Mouse (Mus musculus) C2C12 (cell line): ENCODE results near the gene Fthl17d. TPM values are rescaled to one million over a fixed set of nuclear protein-coding genes. Genes with fewer than 3 reads are reported as not detected.
"Not testable (repeated sequence)": the region's sequence is repeated elsewhere in the genome, so short reads cannot be mapped to it uniquely, and the experiment has no call there.

ENCODE experiments used
- H3K27me3 ChIP-seq: one replicate; pipeline ENCODE4 v1.6.1; 2011; ENCODE audit not compliant: control insufficient read depth, insufficient read depth, insufficient read length
- H3K36me3 ChIP-seq: one replicate; pipeline ENCODE4 v1.6.1; 2011; ENCODE audit not compliant: control insufficient read depth, insufficient read depth
- H3K4me3 ChIP-seq: one replicate; pipeline ENCODE4 v1.5.1; 2011; ENCODE audit warnings: mild to moderate bottlenecking, control low read depth; ENCODE audit not compliant: poor library complexity, insufficient read depth, severe bottlenecking
- H3K79me2 ChIP-seq: one replicate; pipeline ENCODE4 v1.6.1; 2011; ENCODE audit not compliant: control insufficient read depth, insufficient read depth
- H3K79me3 ChIP-seq: one replicate; pipeline ENCODE4 v1.6.1; 2011; ENCODE audit warnings: low read depth, control low read depth
- H3ac ChIP-seq: one replicate; pipeline ENCODE3; 2011; ENCODE audit warnings: low read depth; ENCODE audit not compliant: control insufficient read depth, insufficient read length
- CEBPB ChIP-seq: IDR thresholded peaks from one replicate; pipeline ENCODE4 v1.6.1; 2011; ENCODE audit warnings: low read depth, mild to moderate bottlenecking, control low read depth, moderate library complexity
- CTCF ChIP-seq: IDR thresholded peaks from one replicate; pipeline ENCODE4 v1.5.1; 2011; ENCODE audit not compliant: control insufficient read depth, insufficient read depth, insufficient read length
- FOSL1 ChIP-seq: IDR thresholded peaks from one replicate; pipeline ENCODE4 v1.8.0; 2011; ENCODE audit warnings: mild to moderate bottlenecking, low read length; ENCODE audit not compliant: poor library complexity, insufficient read depth, severe bottlenecking
- MAX ChIP-seq: IDR thresholded peaks from one replicate; pipeline ENCODE4 v1.6.1; 2011; ENCODE audit warnings: mild to moderate bottlenecking, control low read depth
- MYOD1 ChIP-seq: IDR thresholded peaks from one replicate; pipeline ENCODE4 v1.6.1; 2011; ENCODE audit warnings: low read depth; ENCODE audit not compliant: control insufficient read depth, insufficient read length
- MYOG ChIP-seq: IDR thresholded peaks from one replicate; pipeline ENCODE4 v1.6.1; 2011; ENCODE audit not compliant: control insufficient read depth, insufficient read length; ENCODE audit errors: extremely low read depth
- USF1 ChIP-seq: IDR thresholded peaks from one replicate; pipeline ENCODE4 v1.6.1; 2011; ENCODE audit warnings: low read depth, mild to moderate bottlenecking, control low read depth, moderate library complexity
- long read RNA-seq, 2 experiments: library from polyadenylated mRNA; unstranded; transcript quantifications; one replicate each; pipeline ENCODE4 v2.0.0; 2019 to 2020
- polyA plus RNA-seq: library from polyadenylated mRNA; unstranded; fragments of >200 nt; fragmentation: generic; extraction: Trizol; gene quantifications from one replicate; pipeline ENCODE4 v1.2.1, GENCODE M21; 2012; ENCODE audit warnings: missing spikeins

The Fthl17d gene
- polyA plus RNA-seq, result 0.08 TPM
- long read RNA-seq, experiment 1, result 0 reads
- long read RNA-seq, experiment 2, result 0 reads

GRCm38 (mm10) chrX:8986655-8987054 lies at the start of gene Fthl17d:
Gene Fthl17d (minus strand): TSS chrX:8986755.
- not testable (repeated sequence) for H3ac ChIP-seq, H3K36me3 ChIP-seq

GRCm38 (mm10) chrX:9033193-9033592 lies 46.6 kb upstream of the Fthl17d start, which contains the start of gene Fthl17e:
Gene Fthl17e (plus strand): TSS chrX:9033493.
- not testable (repeated sequence) for H3K79me2 ChIP-seq, H3K79me3 ChIP-seq, H3K27me3 ChIP-seq, H3ac ChIP-seq, H3K4me3 ChIP-seq, H3K36me3 ChIP-seq

More at GRCm38 (mm10) chrX:8986655-8987054, at the start of gene Fthl17d:
- H3K27me3 ChIP-seq, H3K79me3 ChIP-seq, H3K4me3 ChIP-seq, H3K79me2 ChIP-seq: not testable (repeated sequence)

- H3K27me3 ChIP-seq, result no peaks in the 10 kb centered on the region
- no peaks in the 10 kb centered on the region for H3K79me3 ChIP-seq
- H3ac ChIP-seq, result no peak overlapping the region
- TF ChIP-seq MYOD1, result no peak
- no peak for TF ChIP-seq CTCF
- TF ChIP-seq USF1, result no peak
- TF ChIP-seq CEBPB, result no peak
- TF ChIP-seq MAX, result no peak
- no peak for TF ChIP-seq MYOG
- TF ChIP-seq FOSL1, result no peak
- H3K36me3 ChIP-seq, result no peaks in the 10 kb centered on the region
- H3K79me2 ChIP-seq, result no peaks in the 10 kb centered on the region
- no peak overlapping the region for H3K4me3 ChIP-seq
Observed at GRCm38 (mm10) chrX:9019481-9019880, 32.9 kb upstream of the Fthl17d start.

GRCm38 (mm10) chrX:9016079-9016478 lies 29.5 kb upstream of the Fthl17d start:
- H3ac ChIP-seq, result no peak overlapping the region
- H3K79me2 ChIP-seq, result no peaks in the 10 kb centered on the region
- no peaks in the 10 kb centered on the region for H3K79me3 ChIP-seq
- H3K27me3 ChIP-seq, result no peaks in the 10 kb centered on the region
- H3K4me3 ChIP-seq, result no peak overlapping the region
- no peak for TF ChIP-seq MYOD1
- TF ChIP-seq MAX, result no peak
- no peak for TF ChIP-seq USF1
- TF ChIP-seq CTCF, result no peak
- TF ChIP-seq FOSL1, result no peak
- TF ChIP-seq MYOG, result no peak
- TF ChIP-seq CEBPB, result no peak
- H3K36me3 ChIP-seq, result no peaks in the 10 kb centered on the region

DNA sequence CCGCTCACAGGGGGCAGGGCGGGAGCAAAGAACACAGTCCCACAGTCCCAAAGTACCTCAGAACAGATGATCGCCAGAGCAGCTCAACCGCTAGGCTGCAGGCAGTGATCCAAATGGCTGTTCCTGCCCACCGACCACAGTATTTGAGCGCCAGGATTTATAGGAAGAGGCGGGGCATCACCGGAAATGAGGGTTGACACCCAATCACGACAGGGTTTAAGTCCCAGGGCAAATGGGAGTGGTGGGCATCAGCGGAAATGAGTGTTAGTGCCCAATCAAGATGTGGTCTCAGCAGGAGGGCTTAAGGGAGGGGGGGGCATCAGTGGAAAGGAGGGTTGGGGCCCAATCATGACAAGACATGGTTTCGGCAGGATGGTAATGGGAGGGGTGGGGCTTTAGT lies 10.1 kb downstream of the Fthl17d start, which contains the start of gene Fthl17c:
Fthl17c (minus strand) TSS at position 101 of the 400 bp plus-strand sequence.
- H3ac ChIP-seq, H3K79me2 ChIP-seq, H3K79me3 ChIP-seq, H3K27me3 ChIP-seq, H3K36me3 ChIP-seq, H3K4me3 ChIP-seq: not testable (repeated sequence)

DNA sequence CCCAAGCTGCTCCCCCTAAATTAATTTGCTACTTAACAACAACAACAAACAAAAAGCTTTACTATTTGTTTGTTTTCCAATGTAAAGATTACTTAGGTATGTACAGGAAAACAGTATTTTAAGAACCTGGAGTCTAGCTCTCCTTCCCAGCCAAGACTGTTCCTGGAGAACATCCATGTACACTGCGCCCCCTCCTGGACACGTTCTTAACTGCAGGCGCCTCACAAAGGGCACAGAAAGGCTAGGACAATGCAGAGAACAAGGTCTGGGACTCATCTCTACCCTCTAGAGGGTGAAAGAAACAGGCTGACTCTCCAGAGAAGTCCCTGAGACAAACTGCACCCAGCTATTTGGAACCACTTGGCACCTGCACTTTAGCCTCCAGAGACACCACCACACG lies 21.9 kb downstream of the Fthl17d start:
- not testable (repeated sequence) for H3K27me3 ChIP-seq, H3ac ChIP-seq, H3K79me3 ChIP-seq, H3K36me3 ChIP-seq, H3K79me2 ChIP-seq, H3K4me3 ChIP-seq

DNA sequence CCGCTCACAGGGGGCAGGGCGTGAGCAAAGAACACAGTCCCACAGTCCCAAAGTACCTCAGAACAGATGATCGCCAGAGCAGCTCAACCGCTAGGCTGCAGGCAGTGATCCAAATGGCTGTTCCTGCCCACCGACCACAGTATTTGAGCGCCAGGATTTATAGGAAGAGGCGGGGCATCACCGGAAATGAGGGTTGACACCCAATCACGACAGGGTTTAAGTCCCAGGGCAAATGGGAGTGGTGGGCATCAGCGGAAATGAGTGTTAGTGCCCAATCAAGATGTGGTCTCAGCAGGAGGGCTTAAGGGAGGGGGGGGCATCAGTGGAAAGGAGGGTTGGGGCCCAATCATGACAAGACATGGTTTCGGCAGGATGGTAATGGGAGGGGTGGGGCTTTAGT lies 23.7 kb downstream of the Fthl17d start, which contains the start of gene Fthl17b:
Fthl17b (minus strand) TSS at position 101 of the 400 bp plus-strand sequence.
- H3K27me3 ChIP-seq, H3K36me3 ChIP-seq, H3K79me2 ChIP-seq, H3K4me3 ChIP-seq, H3K79me3 ChIP-seq, H3ac ChIP-seq: not testable (repeated sequence)
